Mouse (Mus musculus): ENCODE results near the gene Prom1. TPM values are rescaled to one million over a fixed set of nuclear protein-coding genes. Genes with fewer than 3 reads are reported as not detected.

The Prom1 gene
- polyA plus RNA-seq, 1 experiment = 61.8 TPM

DNA sequence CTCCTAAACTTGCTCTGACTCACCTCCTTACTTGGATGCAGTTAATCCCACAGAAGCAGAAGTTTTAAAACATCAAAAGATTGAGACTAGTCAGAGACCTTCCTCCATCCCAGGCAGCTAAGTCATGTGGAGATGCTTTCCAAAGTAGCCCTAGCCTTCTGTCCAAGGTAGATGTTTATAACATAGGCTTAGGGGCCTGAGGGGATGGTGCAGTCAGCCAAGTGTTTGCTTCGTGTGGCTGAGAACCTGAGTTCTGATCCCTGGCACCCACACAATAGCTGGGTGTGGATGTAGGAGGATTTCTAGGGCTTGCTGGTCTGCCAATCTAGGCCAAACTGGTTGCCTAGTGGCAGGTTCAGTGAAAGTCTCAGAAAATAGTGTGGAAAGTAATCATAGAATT lies 148.6 kb downstream of the Prom1 start:
- Histone ChIP-seq H3K4me1 (ENCODE audit: control insufficient read depth, insufficient read depth, low read length) (peaks cover 3% of the 10 kb centered on the region), H3K27ac (ENCODE audit: control insufficient read depth, insufficient read depth, low read depth, low read length) (no peak overlapping the region), H3K36me3 (ENCODE audit: control insufficient read depth, insufficient read depth, low read length) (no peaks in the 10 kb centered on the region), H3K4me3 (ENCODE audit: control insufficient read depth, low read depth, low read length) (no peak overlapping the region), H3K27me3 (ENCODE audit: control insufficient read depth, insufficient read depth, low read length) (no peaks in the 10 kb centered on the region)
- TF ChIP-seq POLR2A (IDR thresholded peaks at IDR 0.05; ENCODE audit: control insufficient read depth, low read depth, low read length) = no peak
- TF ChIP-seq CTCF (IDR thresholded peaks at IDR 0.05; ENCODE audit: control insufficient read depth, insufficient read depth, insufficient replicate concordance, low read depth, low read length) = no peak

DNA sequence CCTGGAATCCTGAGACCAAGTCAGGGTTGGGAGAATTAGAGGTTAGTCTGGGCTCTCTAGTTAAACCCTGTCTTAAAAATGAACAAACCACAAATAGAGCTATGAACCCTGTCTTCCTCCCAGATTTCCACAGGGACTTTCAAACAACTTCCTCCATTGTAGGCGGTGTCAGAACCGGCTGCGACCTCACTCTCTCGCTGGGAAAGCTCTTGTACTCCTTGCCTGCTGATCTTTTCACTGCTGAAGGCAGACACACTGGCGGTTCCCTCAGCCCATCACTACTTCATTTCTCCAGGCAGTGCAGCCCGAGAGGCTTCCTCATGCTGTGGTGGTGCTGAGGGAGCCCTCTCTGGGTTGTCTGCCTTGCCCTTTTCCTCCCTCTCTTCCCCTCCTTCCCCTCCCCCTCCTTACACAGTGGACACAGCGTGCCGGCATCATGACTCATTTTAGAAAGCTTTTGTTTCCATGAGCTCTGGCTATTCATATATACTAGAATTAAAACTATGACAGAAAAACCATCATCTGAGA lies 153.0 kb downstream of the Prom1 start:
- no peaks in the 10 kb centered on the region for H3K36me3 ChIP-seq (ENCODE audit: control insufficient read depth, insufficient read depth, low read length)
- H3K27me3 ChIP-seq (ENCODE audit: control insufficient read depth, insufficient read depth, low read length) = no peaks in the 10 kb centered on the region
- peaks cover 3% of the 10 kb centered on the region for H3K4me1 ChIP-seq (ENCODE audit: control insufficient read depth, insufficient read depth, low read length)
- no peak for TF ChIP-seq CTCF (IDR thresholded peaks at IDR 0.05; ENCODE audit: control insufficient read depth, insufficient read depth, insufficient replicate concordance, low read depth, low read length)
- no peak for TF ChIP-seq POLR2A (IDR thresholded peaks at IDR 0.05; ENCODE audit: control insufficient read depth, low read depth, low read length)
- H3K4me3 ChIP-seq (ENCODE audit: control insufficient read depth, low read depth, low read length) = no peak overlapping the region
- H3K27ac ChIP-seq (ENCODE audit: control insufficient read depth, insufficient read depth, low read depth, low read length) = no peak overlapping the region

DNA sequence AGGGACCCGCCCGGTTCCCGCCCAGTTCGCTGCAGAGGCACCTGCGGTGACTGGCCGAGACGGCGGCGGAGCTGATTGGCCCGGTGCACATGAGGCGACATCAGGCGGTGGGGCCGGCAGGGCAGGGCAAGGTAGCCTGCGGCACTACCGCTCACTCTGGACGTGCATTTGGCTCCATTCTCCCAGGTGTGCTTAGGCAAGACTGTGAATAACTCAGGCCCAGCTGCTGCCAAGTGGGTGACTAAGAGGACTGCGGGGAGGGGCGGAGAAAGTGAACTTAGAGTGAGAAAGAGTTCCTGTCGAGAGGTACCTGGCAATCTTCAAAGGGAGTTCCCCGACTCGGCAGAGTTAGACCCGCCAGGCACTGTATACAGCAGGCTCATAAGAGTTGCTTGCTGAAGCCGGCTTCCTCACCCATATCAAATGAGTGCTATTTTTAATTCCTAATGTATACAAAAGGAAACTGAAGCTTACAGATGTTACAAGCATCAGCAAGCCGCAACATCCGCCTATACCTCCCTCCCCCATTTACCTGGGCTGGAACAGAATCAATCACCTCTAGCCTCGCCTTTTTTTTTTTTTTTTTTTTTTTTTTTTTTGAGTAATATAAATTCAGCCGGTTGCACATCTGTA lies 153.6 kb downstream of the Prom1 start:
- Histone ChIP-seq H3K36me3 (ENCODE audit: control insufficient read depth, insufficient read depth, low read length) (no peaks in the 10 kb centered on the region), H3K27me3 (ENCODE audit: control insufficient read depth, insufficient read depth, low read length) (no peaks in the 10 kb centered on the region), H3K27ac (ENCODE audit: control insufficient read depth, insufficient read depth, low read depth, low read length) (no peak overlapping the region), H3K4me1 (ENCODE audit: control insufficient read depth, insufficient read depth, low read length) (peaks cover 3% of the 10 kb centered on the region), H3K4me3 (ENCODE audit: control insufficient read depth, low read depth, low read length) (no peak overlapping the region)
- no peak for TF ChIP-seq POLR2A (IDR thresholded peaks at IDR 0.05; ENCODE audit: control insufficient read depth, low read depth, low read length)
- no peak for TF ChIP-seq CTCF (IDR thresholded peaks at IDR 0.05; ENCODE audit: control insufficient read depth, insufficient read depth, insufficient replicate concordance, low read depth, low read length)

DNA sequence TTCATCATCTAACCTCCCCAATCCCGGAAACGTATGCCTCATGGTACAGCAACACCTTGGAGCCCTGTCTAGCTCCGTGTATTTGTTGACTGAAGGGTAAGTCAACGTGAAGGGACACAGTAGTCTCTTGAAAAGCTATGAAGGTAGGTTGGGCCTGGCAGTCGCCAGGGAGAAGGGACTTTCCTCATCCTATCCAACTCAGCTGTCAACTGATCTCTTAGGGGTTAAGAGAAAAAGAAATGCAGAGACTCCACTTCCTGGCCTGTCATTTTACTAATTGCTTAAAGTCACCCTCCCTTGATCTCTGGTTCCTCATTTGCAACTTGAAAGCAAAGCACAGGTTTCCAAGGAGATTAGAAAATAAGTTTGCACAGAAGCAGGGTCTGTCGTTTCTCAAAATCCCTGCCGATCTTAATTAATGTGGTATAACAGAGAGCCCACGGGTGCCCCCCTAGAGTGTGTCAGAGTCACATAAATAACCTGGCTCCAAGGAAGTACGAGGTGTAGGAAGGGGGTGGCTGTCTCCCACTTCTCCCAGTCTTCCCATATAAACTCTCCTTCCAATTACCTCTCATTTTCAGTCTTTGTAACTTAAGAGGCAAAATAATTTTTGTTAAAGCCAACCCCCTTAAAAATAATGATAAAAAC lies 154.4 kb downstream of the Prom1 start:
- Histone ChIP-seq H3K27me3 (ENCODE audit: control insufficient read depth, insufficient read depth, low read length) (no peaks in the 10 kb centered on the region), H3K4me1 (ENCODE audit: control insufficient read depth, insufficient read depth, low read length) (peaks cover 3% of the 10 kb centered on the region), H3K27ac (ENCODE audit: control insufficient read depth, insufficient read depth, low read depth, low read length) (no peak overlapping the region), H3K4me3 (ENCODE audit: control insufficient read depth, low read depth, low read length) (no peak overlapping the region), H3K36me3 (ENCODE audit: control insufficient read depth, insufficient read depth, low read length) (no peaks in the 10 kb centered on the region)
- TF ChIP-seq POLR2A (IDR thresholded peaks at IDR 0.05; ENCODE audit: control insufficient read depth, low read depth, low read length) = no peak
- no peak for TF ChIP-seq CTCF (IDR thresholded peaks at IDR 0.05; ENCODE audit: control insufficient read depth, insufficient read depth, insufficient replicate concordance, low read depth, low read length)

Other genes with a start within 250 kb of the Prom1 start
- gene Cd38, start 233.5 kb downstream of the Prom1 start, polyA plus RNA-seq (2012; rRNA removed) = 0.40 and 0.48 TPM in 2 replicates
- 2.0 and 2.4 TPM in 2 replicates for gene Gm7879, start 188.9 kb downstream of the Prom1 start, polyA plus RNA-seq (2012; rRNA removed)
- not detected in 2 replicates for gene Fgfbp1, start 120.3 kb downstream of the Prom1 start, polyA plus RNA-seq (2012; rRNA removed)
- gene Tapt1, start 124.6 kb upstream of the Prom1 start, polyA plus RNA-seq (2012; rRNA removed) = 21.5 and 29.4 TPM in 2 replicates

All from testis, adult 2 months (tissue).